Mouse (Mus musculus): Measurements from ENCODE around the gene Efna3. TPM values are rescaled to one million over a fixed set of nuclear protein-coding genes. Genes with fewer than 3 reads are reported as not detected.

The Efna3 gene
- polyA plus RNA-seq, 1 experiment from 2014 or later = 59.2 TPM

- Histone ChIP-seq H3K27ac (no peak overlapping the region), H3K9me3 (no peaks in the 10 kb centered on the region), H3K4me1 (peaks cover 27% of the 10 kb centered on the region), H3K36me3 (peaks cover 13% of the 10 kb centered on the region; the same call in 1 of the 2 replicates), H3K27me3 (peaks cover 5% of the 10 kb centered on the region; the same call in 1 of the 2 replicates), H3K4me3 (no peak overlapping the region), H3K4me2 (no peak overlapping the region), H3K9ac (no peak overlapping the region)
- ATAC-seq (ENCODE audit: insufficient number of reproducible peaks, low FRiP score, low TSS enrichment, low read depth) = no peak
- WGBS = 50% methylated on average over 5 of the region's 5 CpGs
Measured at GRCm38 (mm10) chr3:89351271-89351670, 28.5 kb upstream of the Efna3 start.

DNA sequence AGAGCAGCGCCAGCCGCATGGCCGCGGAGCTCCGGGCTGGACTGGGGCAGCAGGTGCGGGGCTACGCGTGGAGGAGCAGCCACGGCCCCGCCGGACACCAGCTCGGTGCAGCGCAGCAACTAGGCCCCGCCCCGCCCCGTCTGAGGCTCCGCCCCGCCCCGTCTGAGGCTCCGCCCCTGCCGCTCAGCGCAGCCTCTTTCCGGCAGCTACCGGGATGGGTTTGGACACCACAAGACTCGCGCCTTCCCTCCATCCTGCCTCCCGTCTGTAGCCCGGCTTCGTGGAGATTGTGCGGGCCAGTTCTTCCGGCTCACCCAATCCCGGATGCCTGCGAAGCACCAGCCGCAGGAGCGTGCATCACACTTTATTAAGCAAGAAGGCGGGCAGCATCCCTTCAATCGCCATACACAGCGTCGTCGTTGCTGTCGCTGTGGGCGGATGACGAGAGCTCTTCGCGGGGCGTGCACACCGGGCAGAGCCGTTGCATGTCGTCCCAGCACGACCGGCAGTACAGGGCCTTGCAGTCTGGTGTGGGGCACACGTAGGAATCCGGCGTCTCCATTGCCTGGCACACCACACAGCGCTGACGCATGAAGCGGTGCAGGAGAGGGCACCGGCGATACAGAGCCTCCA is 27.2 kb upstream of the Efna3 start, which contains the start of gene Adam15:
TSS of gene Adam15 (minus strand) at position 128 of the 633 bp plus-strand sequence.
- ATAC-seq (ENCODE audit: insufficient number of reproducible peaks, low FRiP score, low TSS enrichment, low read depth) = peak; percentile 81
- Histone ChIP-seq H3K36me3 (peaks cover 25% of the 10 kb centered on the region), H3K9ac (peak within 1 kb of the TSS; percentile 64), H3K9me3 (no peaks in the 10 kb centered on the region), H3K27me3 (peaks cover 5% of the 10 kb centered on the region; the same call in 1 of the 2 replicates), H3K4me2 (peak within 1 kb of the TSS; percentile 96), H3K4me3 (peak within 1 kb of the TSS; percentile 72), H3K27ac (peak within 1 kb of the TSS; percentile 80), H3K4me1 (peaks cover 26% of the 10 kb centered on the region)
- WGBS = under 1% methylated on average over 59 of the region's 59 CpGs

- peak overlapping the region; percentile 96 for H3K4me2 ChIP-seq
- H3K9ac ChIP-seq = peak overlapping the region; percentile 64
- H3K4me3 ChIP-seq = peak overlapping the region; percentile 72
- WGBS = 2% methylated on average over 38 of the region's 38 CpGs
- H3K27me3 ChIP-seq = peaks cover 5% of the 10 kb centered on the region; the same call in 1 of the 2 replicates
- H3K9me3 ChIP-seq = no peaks in the 10 kb centered on the region
- H3K4me1 ChIP-seq = peaks cover 23% of the 10 kb centered on the region
- 0 out of 2 replicates have a peak, but pooled peaks have one; percentile 31 for ATAC-seq (ENCODE audit: insufficient number of reproducible peaks, low FRiP score, low TSS enrichment, low read depth)
- peak overlapping the region; percentile 80 for H3K27ac ChIP-seq
- H3K36me3 ChIP-seq = peaks cover 33% of the 10 kb centered on the region
Measured at GRCm38 (mm10) chr3:89348911-89349868, 26.4 kb upstream of the Efna3 start.

DNA sequence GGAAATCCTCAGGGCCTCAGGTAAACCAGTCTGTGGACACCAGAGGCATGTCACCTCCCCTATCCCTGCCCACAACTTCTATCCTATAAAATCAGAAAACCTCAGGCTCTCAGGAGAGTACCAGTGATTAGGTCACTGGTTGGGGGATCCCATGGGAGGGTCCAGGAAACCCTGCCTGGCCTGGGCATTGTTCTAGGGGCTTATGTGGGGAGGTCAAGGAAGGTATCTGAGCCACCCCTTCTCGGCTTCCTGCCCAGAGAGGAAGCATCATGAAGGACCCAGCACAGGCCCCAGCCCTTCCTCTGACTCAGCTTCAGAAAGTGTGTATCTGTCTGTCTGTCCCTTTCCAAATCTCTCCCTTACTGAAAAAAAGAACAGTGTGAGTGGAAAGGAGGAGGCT is 25.2 kb upstream of the Efna3 start:
- Histone ChIP-seq H3K4me3 (0 out of 2 replicates have a peak overlapping the region, but pooled peaks have one; percentile 72), H3K9ac (no peak overlapping the region), H3K36me3 (peaks cover 46% of the 10 kb centered on the region), H3K4me1 (peaks cover 23% of the 10 kb centered on the region), H3K27me3 (peaks cover 5% of the 10 kb centered on the region; the same call in 1 of the 2 replicates), H3K4me2 (no peak overlapping the region), H3K9me3 (no peaks in the 10 kb centered on the region), H3K27ac (no peak overlapping the region)
- ATAC-seq (ENCODE audit: insufficient number of reproducible peaks, low FRiP score, low TSS enrichment, low read depth) = no peak
- WGBS = 73% methylated on average over 1 of the region's 1 CpGs

GRCm38 (mm10) chr3:89346815-89347540 is 24.2 kb upstream of the Efna3 start:
- H3K36me3 ChIP-seq = peaks cover 55% of the 10 kb centered on the region
- 81% methylated on average over 10 of the region's 10 CpGs for WGBS

DNA sequence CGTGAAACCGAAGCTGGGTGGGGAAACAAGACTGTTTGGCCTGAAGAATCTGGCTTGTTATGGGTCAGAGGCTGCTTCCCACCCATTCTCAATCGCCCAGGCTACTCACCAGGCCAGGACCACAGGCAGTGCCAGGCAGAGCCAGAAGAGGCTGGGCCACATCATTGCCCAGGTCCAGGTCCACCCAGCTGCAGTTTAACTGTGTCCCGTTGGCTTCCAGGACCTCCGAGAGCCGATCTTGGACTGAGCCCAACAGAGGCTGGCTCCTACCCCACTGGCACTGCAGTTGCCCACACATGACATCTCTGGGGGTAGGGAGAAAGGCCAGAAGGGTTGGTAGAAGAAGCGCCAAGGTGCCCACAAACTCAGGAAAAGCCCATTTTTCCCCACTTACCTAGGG is 20.5 kb upstream of the Efna3 start:
- no peak overlapping the region for H3K4me3 ChIP-seq
- H3K4me1 ChIP-seq = peaks cover 31% of the 10 kb centered on the region
- no peaks in the 10 kb centered on the region for H3K9me3 ChIP-seq
- 80% methylated on average over 7 of the region's 7 CpGs for WGBS
- no peak for ATAC-seq (ENCODE audit: insufficient number of reproducible peaks, low FRiP score, low TSS enrichment, low read depth)
- peaks cover 63% of the 10 kb centered on the region for H3K36me3 ChIP-seq
- peaks cover 3% of the 10 kb centered on the region; the same call in 1 of the 2 replicates for H3K27me3 ChIP-seq
- no peak overlapping the region for H3K4me2 ChIP-seq
- no peak overlapping the region for H3K9ac ChIP-seq
- H3K27ac ChIP-seq = no peak overlapping the region

More at GRCm38 (mm10) chr3:89346815-89347540, 24.2 kb upstream of the Efna3 start:
- no peak for ATAC-seq (ENCODE audit: insufficient number of reproducible peaks, low FRiP score, low TSS enrichment, low read depth)
- peaks cover 23% of the 10 kb centered on the region for H3K4me1 ChIP-seq
- H3K27me3 ChIP-seq = peaks cover 5% of the 10 kb centered on the region; the same call in 1 of the 2 replicates
- H3K9ac ChIP-seq = no peak overlapping the region
- no peak overlapping the region for H3K4me2 ChIP-seq
- H3K4me3 ChIP-seq = no peak overlapping the region
- no peaks in the 10 kb centered on the region for H3K9me3 ChIP-seq
- H3K27ac ChIP-seq = no peak overlapping the region

- 72% methylated on average over 4 of the region's 4 CpGs for whole genome bisulfite sequencing
- H3K9me3 ChIP-seq = no peaks in the 10 kb centered on the region
- H3K27ac ChIP-seq = no peak overlapping the region; the same call in 1 of the 2 replicates
- H3K4me3 ChIP-seq = no peak overlapping the region
- H3K36me3 ChIP-seq = peaks cover 54% of the 10 kb centered on the region
- ATAC-seq (ENCODE audit: insufficient number of reproducible peaks, low FRiP score, low TSS enrichment, low read depth) = no peak
- no peak overlapping the region for H3K4me2 ChIP-seq
- no peak overlapping the region for H3K9ac ChIP-seq
- H3K4me1 ChIP-seq = peaks cover 36% of the 10 kb centered on the region
- no peaks in the 10 kb centered on the region for H3K27me3 ChIP-seq
Measured at GRCm38 (mm10) chr3:89341794-89342193, 19.0 kb upstream of the Efna3 start.

GRCm38 (mm10) chr3:89340465-89340864 is 17.7 kb upstream of the Efna3 start:
- H3K4me1 ChIP-seq = peaks cover 49% of the 10 kb centered on the region
- H3K27me3 ChIP-seq = no peaks in the 10 kb centered on the region
- H3K36me3 ChIP-seq = peaks cover 43% of the 10 kb centered on the region
- WGBS = 2% methylated on average over 11 of the region's 11 CpGs
- H3K4me3 ChIP-seq = peak overlapping the region; percentile 29
- no peak overlapping the region for H3K27ac ChIP-seq
- no peaks in the 10 kb centered on the region for H3K9me3 ChIP-seq
- H3K4me2 ChIP-seq = peak overlapping the region; percentile 63
- ATAC-seq (ENCODE audit: insufficient number of reproducible peaks, low FRiP score, low TSS enrichment, low read depth) = no peak
- 0 out of 2 replicates have a peak overlapping the region, but pooled peaks have one; percentile 14 for H3K9ac ChIP-seq

DNA sequence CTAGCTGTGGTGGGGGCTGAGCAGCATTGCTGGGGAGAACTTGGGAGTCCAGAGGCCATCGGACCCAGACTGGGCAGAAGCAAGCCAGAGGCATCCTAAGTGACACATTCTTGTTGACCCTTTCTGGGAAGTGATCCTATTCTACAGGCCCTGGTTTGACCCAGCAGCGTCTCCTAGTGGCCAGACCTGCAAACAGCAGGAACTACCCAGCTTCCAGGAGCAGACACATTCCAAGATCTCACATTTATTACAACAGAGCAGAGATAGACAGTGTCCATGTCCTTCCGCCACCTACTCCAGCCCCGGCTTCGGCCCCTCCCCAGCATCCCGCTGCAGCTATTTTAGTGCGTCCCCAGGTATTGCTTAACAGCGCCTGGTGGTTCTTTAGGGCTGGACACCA is 16.7 kb upstream of the Efna3 start:
- no peak for ATAC-seq (ENCODE audit: insufficient number of reproducible peaks, low FRiP score, low TSS enrichment, low read depth)
- H3K4me2 ChIP-seq = no peak overlapping the region
- peaks cover 54% of the 10 kb centered on the region for H3K4me1 ChIP-seq
- H3K27me3 ChIP-seq = no peaks in the 10 kb centered on the region
- 0 out of 2 replicates have a peak overlapping the region, but pooled peaks have one; percentile 93 for H3K27ac ChIP-seq
- no peaks in the 10 kb centered on the region for H3K9me3 ChIP-seq
- no peak overlapping the region for H3K9ac ChIP-seq
- WGBS = 23% methylated on average over 8 of the region's 8 CpGs
- peaks cover 42% of the 10 kb centered on the region for H3K36me3 ChIP-seq
- no peak overlapping the region for H3K4me3 ChIP-seq

- Histone ChIP-seq H3K4me3 (peak within 1 kb of the TSS; percentile 90), H3K27ac (peak within 1 kb of the TSS; percentile 93), H3K36me3 (peaks cover 42% of the 10 kb centered on the region), H3K4me1 (peaks cover 62% of the 10 kb centered on the region), H3K27me3 (no peaks in the 10 kb centered on the region), H3K4me2 (peak within 1 kb of the TSS; percentile 67), H3K9me3 (no peaks in the 10 kb centered on the region), H3K9ac (peak within 1 kb of the TSS; percentile 89)
- ATAC-seq (ENCODE audit: insufficient number of reproducible peaks, low FRiP score, low TSS enrichment, low read depth) = peak; percentile 91
- WGBS = under 1% methylated on average over 44 of the region's 44 CpGs
Measured at GRCm38 (mm10) chr3:89337721-89338578, 15.2 kb upstream of the Efna3 start, which contains the start of gene Efna4. Gene Efna4 (minus strand): TSS chr3:89338028.

Data from limb, embryonic 15.5 days (tissue).